Comparison of ENCODE assay signal across 8 mouse cellular contexts in genomic region chr8:47693119-47693518, GRCm38 (mm10). TPM values are rescaled to one million over a fixed set of nuclear protein-coding genes. Genes with fewer than 3 reads are reported as not detected.
DNase-seq lines count a peak whose midpoint lies in the region; ATAC-seq and TF ChIP-seq lines count a peak whose summit lies in the region.

No protein-coding gene starts in this region.

- H3K9ac ChIP-seq in midbrain, embryonic 16.5 days (ENCODE audit: low read depth, low read length) = no peak overlapping the region
- H3K9ac ChIP-seq in intestine, postnatal 0 days (ENCODE audit: low read depth, low read length) = no peak overlapping the region
- no peak overlapping the region for H3K9ac ChIP-seq in liver, embryonic 14.5 days (replicated peaks)

- H3K36me3 ChIP-seq in midbrain, embryonic 10.5 days = no peaks in the 10 kb centered on the region
- no peaks in the 10 kb centered on the region for H3K36me3 ChIP-seq in midbrain, embryonic 16.5 days (ENCODE audit: control insufficient read depth, insufficient read depth, low read length)
- no peaks in the 10 kb centered on the region for H3K36me3 ChIP-seq in intestine, postnatal 0 days (ENCODE audit: control insufficient read depth, insufficient read depth)
- no peaks in the 10 kb centered on the region for H3K36me3 ChIP-seq in liver, embryonic 14.5 days (replicated peaks; ENCODE audit: control insufficient read depth, insufficient read depth, low read depth)

- TF ChIP-seq CTCF in intestine, postnatal 0 days (IDR thresholded peaks at IDR 0.05; ENCODE audit: low read depth) = peak; percentile 86
- TF ChIP-seq CTCF in liver, embryonic 14.5 days (IDR thresholded peaks at IDR 0.05; ENCODE audit: low read depth) = peak; percentile 84

- H3K27ac ChIP-seq in midbrain, embryonic 10.5 days (replicated peaks) = no peak overlapping the region
- no peak overlapping the region for H3K27ac ChIP-seq in midbrain, embryonic 16.5 days (ENCODE audit: low read length)
- H3K27ac ChIP-seq in intestine, postnatal 0 days (ENCODE audit: low read depth, low read length) = no peak overlapping the region
- no peak overlapping the region for H3K27ac ChIP-seq in liver, embryonic 14.5 days

- TF ChIP-seq EP300 in liver, embryonic 14.5 days (IDR thresholded peaks at IDR 0.05; ENCODE audit: low read depth) = no peak

- peaks cover 27% of the 10 kb centered on the region for H3K4me1 ChIP-seq in midbrain, embryonic 10.5 days
- no peaks in the 10 kb centered on the region for H3K4me1 ChIP-seq in midbrain, embryonic 16.5 days (ENCODE audit: control insufficient read depth, insufficient read depth, low read length)
- no peaks in the 10 kb centered on the region for H3K4me1 ChIP-seq in intestine, postnatal 0 days (replicated peaks; ENCODE audit: control insufficient read depth, insufficient read depth, low read length)
- peaks cover 0 to 6% of the 10 kb centered on the region in 2 experiments; a peak in 3 of 4 replicates for H3K4me1 ChIP-seq in liver, embryonic 14.5 days (replicated peaks; ENCODE audit: control insufficient read depth in 2 of 2, insufficient read depth in 2 of 2, low read length in 1 of 2)

- no peak for ATAC-seq in midbrain, embryonic 16.5 days
- ATAC-seq in intestine, postnatal 0 days = 0 out of 2 replicates have a peak, but pooled peaks have one; percentile 41
- no peak for ATAC-seq in liver, embryonic 14.5 days (ENCODE audit: insufficient read depth)

- peak; percentile 78 for DNase-seq in midbrain, embryonic 10.5 days (ENCODE audit: low spot score)
- DNase-seq in adrenal gland, postnatal 14 days = peak; percentile 92
- DNase-seq in embryo, embryonic 11 days = peak; percentile 91
- peak in 2 of 3 experiments; percentile 52 to 53 for DNase-seq in liver, embryonic 14.5 days (ENCODE audit: low read depth in 3 of 3, low spot score in 3 of 3)
- peak; percentile 64 for DNase-seq in right cerebral cortex, adult 18-20 months
- peak; percentile 41 to 71 for DNase-seq in urinary bladder, adult 18-20 months (ENCODE audit: low spot score in 2 of 2)

- H3K4me3 ChIP-seq in midbrain, embryonic 10.5 days = no peak overlapping the region
- H3K4me3 ChIP-seq in midbrain, embryonic 16.5 days (ENCODE audit: low read depth, low read length) = no peak overlapping the region
- H3K4me3 ChIP-seq in intestine, postnatal 0 days (ENCODE audit: low read depth, low read length) = no peak overlapping the region
- H3K4me3 ChIP-seq in liver, embryonic 14.5 days (ENCODE audit: insufficient read depth in 1 of 2, low read depth in 2 of 2, low read length in 2 of 2) = no peak overlapping the region

- 29% methylated on average over 2 of the region's 2 CpGs for WGBS in midbrain, embryonic 10.5 days
- WGBS in midbrain, embryonic 16.5 days = 13% methylated on average over 2 of the region's 2 CpGs
- WGBS in intestine, postnatal 0 days = 14% methylated on average over 2 of the region's 2 CpGs
- WGBS in liver, embryonic 14.5 days (ENCODE audit: insufficient replicate concordance) = 13% methylated on average over 2 of the region's 2 CpGs

- peaks cover 4% of the 10 kb centered on the region; the same call in 1 of the 2 replicates for H3K9me3 ChIP-seq in midbrain, embryonic 10.5 days (replicated peaks)
- no peaks in the 10 kb centered on the region; the same call in 1 of the 2 replicates for H3K9me3 ChIP-seq in midbrain, embryonic 16.5 days (replicated peaks; ENCODE audit: control insufficient read depth, low read length, poor library complexity, severe bottlenecking)
- no peaks in the 10 kb centered on the region for H3K9me3 ChIP-seq in intestine, postnatal 0 days (ENCODE audit: control insufficient read depth)
- H3K9me3 ChIP-seq in liver, embryonic 14.5 days (ENCODE audit: control insufficient read depth, low read length) = no peaks in the 10 kb centered on the region

- peaks cover 8% of the 10 kb centered on the region; the same call in 1 of the 2 replicates for H3K27me3 ChIP-seq in midbrain, embryonic 10.5 days (ENCODE audit: low read depth, poor library complexity, severe bottlenecking)
- no peaks in the 10 kb centered on the region for H3K27me3 ChIP-seq in midbrain, embryonic 16.5 days (ENCODE audit: control insufficient read depth, insufficient read depth, low read depth, low read length)
- no peaks in the 10 kb centered on the region for H3K27me3 ChIP-seq in intestine, postnatal 0 days (replicated peaks; ENCODE audit: control insufficient read depth, insufficient read depth, low read length)
- H3K27me3 ChIP-seq in liver, embryonic 14.5 days (ENCODE audit: control insufficient read depth, insufficient read depth, low read length) = no peaks in the 10 kb centered on the region

- H3K4me2 ChIP-seq in midbrain, embryonic 16.5 days (ENCODE audit: low read length) = no peak overlapping the region
- no peak overlapping the region for H3K4me2 ChIP-seq in intestine, postnatal 0 days (replicated peaks; ENCODE audit: low read depth)
- no peak overlapping the region for H3K4me2 ChIP-seq in liver, embryonic 14.5 days (ENCODE audit: low read depth)

RNA-seq across cellular contexts. Expression of gene Ing2, which starts 17.8 kb away (rescaled TPM):
- 9.0 and 11.4 TPM in 2 replicates for polyA plus RNA-seq in midbrain, embryonic 10.5 days (2016; fragmentation: Nextera tagmentation; extraction: Ambion mirVana)
- polyA plus RNA-seq in midbrain, embryonic 16.5 days (2015; fragmentation: Nextera tagmentation; extraction: Ambion mirVana) = 5.2 and 5.3 TPM in 2 replicates
- total RNA-seq in adrenal gland, postnatal 14 days (2021) = 20.8 and 21.2 TPM in 2 replicates
- polyA plus RNA-seq in intestine, postnatal 0 days (2015; fragmentation: Nextera tagmentation; extraction: Ambion mirVana) = 12.6 and 13.4 TPM in 2 replicates
- polyA plus RNA-seq in liver, embryonic 14.5 days (2012; rRNA removed) = 5.8 and 14.1 TPM in 2 replicates
- 8.6 and 8.9 TPM in 2 replicates for polyA plus RNA-seq in liver, embryonic 14.5 days (2014; fragmentation: Nextera tagmentation; extraction: Ambion mirVana)

RNA-seq across cellular contexts. Expression of gene Cdkn2aip, which starts 20.6 kb away (rescaled TPM):
- 38.5 and 44.3 TPM in 2 replicates for polyA plus RNA-seq in midbrain, embryonic 10.5 days (2016; fragmentation: Nextera tagmentation; extraction: Ambion mirVana)
- 32.7 and 39.0 TPM in 2 replicates for polyA plus RNA-seq in midbrain, embryonic 16.5 days (2015; fragmentation: Nextera tagmentation; extraction: Ambion mirVana)
- 12.7 and 14.0 TPM in 2 replicates for total RNA-seq in adrenal gland, postnatal 14 days (2021)
- polyA plus RNA-seq in intestine, postnatal 0 days (2015; fragmentation: Nextera tagmentation; extraction: Ambion mirVana) = 15.3 and 15.4 TPM in 2 replicates
- polyA plus RNA-seq in liver, embryonic 14.5 days (2012; rRNA removed) = 5.2 and 5.8 TPM in 2 replicates
- polyA plus RNA-seq in liver, embryonic 14.5 days (2014; fragmentation: Nextera tagmentation; extraction: Ambion mirVana) = 13.2 and 14.1 TPM in 2 replicates
